ENCODE assay signal across 8 mouse cellular contexts in genomic region chr2:127483001-127483400, GRCm38 (mm10). TPM values are rescaled to one million over a fixed set of nuclear protein-coding genes. Genes with fewer than 3 reads are reported as not detected.
DNase-seq lines count a peak whose midpoint lies in the region; ATAC-seq and TF ChIP-seq lines count a peak whose summit lies in the region.

No protein-coding gene starts in this region.

- H3ac ChIP-seq in myocyte (ENCODE audit: control insufficient read depth, insufficient read length): no peak overlapping the region

- H3K9me3 ChIP-seq in heart, embryonic 16.5 days (replicated peaks; ENCODE audit: control insufficient read depth, low read length): no peaks in the 10 kb centered on the region
- no peaks in the 10 kb centered on the region for H3K9me3 ChIP-seq in limb, embryonic 13.5 days

- WGBS in cerebellum, adult 2 months: 14% methylated on average over 21 of the region's 21 CpGs
- 3% methylated on average over 21 of the region's 21 CpGs for WGBS in heart, embryonic 16.5 days
- WGBS in limb, embryonic 13.5 days: under 1% methylated on average over 21 of the region's 21 CpGs

- no peaks in the 10 kb centered on the region for H3K36me3 ChIP-seq in heart, embryonic 16.5 days (ENCODE audit: control insufficient read depth, insufficient read depth)
- no peaks in the 10 kb centered on the region for H3K36me3 ChIP-seq in limb, embryonic 13.5 days
- no peaks in the 10 kb centered on the region for H3K36me3 ChIP-seq in myocyte (ENCODE audit: control insufficient read depth, insufficient read depth)

- ATAC-seq in heart, embryonic 16.5 days (replicated peaks; ENCODE audit: extremely low read depth, insufficient read depth, low FRiP score): no peak; the same call in 1 of the 2 replicates
- ATAC-seq in limb, embryonic 13.5 days (ENCODE audit: low FRiP score, low read depth): no peak

- TF ChIP-seq CTCF in cerebellum, adult 2 months (IDR thresholded peaks at IDR 0.05; ENCODE audit: borderline replicate concordance, insufficient read depth, low read depth, low read length): no peak

- no peaks in the 10 kb centered on the region for H3K27me3 ChIP-seq in cerebellum, adult 2 months (ENCODE audit: control insufficient read depth, insufficient read depth, low read length)
- peaks cover 64% of the 10 kb centered on the region for H3K27me3 ChIP-seq in heart, embryonic 16.5 days (ENCODE audit: control insufficient read depth, insufficient read depth, low read length)
- H3K27me3 ChIP-seq in limb, embryonic 13.5 days: peaks cover 78% of the 10 kb centered on the region
- H3K27me3 ChIP-seq in myocyte (ENCODE audit: control insufficient read depth, insufficient read depth, insufficient read length): peaks cover 35% of the 10 kb centered on the region

- peak overlapping the region; percentile 81 for H3K4me2 ChIP-seq in heart, embryonic 16.5 days (ENCODE audit: low read depth, low read length)
- H3K4me2 ChIP-seq in limb, embryonic 13.5 days (replicated peaks): peak overlapping the region; percentile 97
- peak overlapping the region; percentile 95 for H3K4me2 ChIP-seq in myocyte (ENCODE audit: low read depth)

- peaks cover 21% of the 10 kb centered on the region for H3K4me1 ChIP-seq in cerebellum, adult 2 months (ENCODE audit: control insufficient read depth, insufficient read depth, low read length)
- peaks cover 27% of the 10 kb centered on the region for H3K4me1 ChIP-seq in heart, embryonic 16.5 days (ENCODE audit: control insufficient read depth, insufficient read depth, low read length)
- H3K4me1 ChIP-seq in limb, embryonic 13.5 days: peaks cover 36% of the 10 kb centered on the region

- no peak for TF ChIP-seq POLR2A in cerebellum, adult 2 months (IDR thresholded peaks at IDR 0.05; ENCODE audit: borderline replicate concordance, insufficient read depth, low read length)
- no peak for TF ChIP-seq POLR2A in myocyte (IDR thresholded peaks at IDR 0.05; ENCODE audit: insufficient read length, low read depth)

- H3K79me2 ChIP-seq in myocyte (ENCODE audit: control insufficient read depth, insufficient read depth): no peaks in the 10 kb centered on the region

- no peak overlapping the region for H3K27ac ChIP-seq in cerebellum, adult 2 months (ENCODE audit: insufficient read depth, low read length)
- H3K27ac ChIP-seq in heart, embryonic 16.5 days (ENCODE audit: low read length): no peak overlapping the region
- no peak overlapping the region for H3K27ac ChIP-seq in limb, embryonic 13.5 days

- H3K9ac ChIP-seq in heart, embryonic 16.5 days (ENCODE audit: low read length): no peak overlapping the region
- H3K9ac ChIP-seq in limb, embryonic 13.5 days: peak overlapping the region; percentile 70; the same call in 1 of the 2 replicates

- DNase-seq in cerebellum, adult 2 months: peak in 1 of 2 experiments; percentile 33
- no peak for DNase-seq in cerebellum, postnatal 14 days
- DNase-seq in embryo, embryonic 10.5 days (ENCODE audit: low spot score): peak; percentile 40
- DNase-seq in urinary bladder, postnatal 4 days (ENCODE audit: low spot score in 2 of 2): no peak
- no peak for DNase-seq in adrenal gland, postnatal 10 days

- H3K4me3 ChIP-seq in cerebellum, adult 2 months (replicated peaks; ENCODE audit: insufficient read depth, low read depth, low read length): peak overlapping the region; percentile 18
- peak overlapping the region; percentile 70 for H3K4me3 ChIP-seq in heart, embryonic 16.5 days (ENCODE audit: low read length)
- H3K4me3 ChIP-seq in limb, embryonic 13.5 days: peak overlapping the region; percentile 62
- H3K4me3 ChIP-seq in myocyte: peak overlapping the region; percentile 16

TF ChIP-seq in myocyte, 11 proteins besides CTCF, POLR2A, EP300 and RAD21:
- TF ChIP-seq MYOD1 (IDR thresholded peaks at IDR 0.05; ENCODE audit: control insufficient read depth in 1 of 3, insufficient read length in 2 of 3, low read depth in 2 of 3) (no peak), TCF12 (IDR thresholded peaks at IDR 0.05; ENCODE audit: insufficient read depth, poor library complexity, severe bottlenecking) (no peak), MYOG (IDR thresholded peaks at IDR 0.05; ENCODE audit: control insufficient read depth in 1 of 3, insufficient read depth in 1 of 3, insufficient read length in 2 of 3, low read depth in 2 of 3) (no peak), TCF3 (IDR thresholded peaks at IDR 0.05; ENCODE audit: insufficient read length, low read depth) (no peak), USF1 (IDR thresholded peaks at IDR 0.05; ENCODE audit: low read depth) (no peak), REST (IDR thresholded peaks at IDR 0.05; ENCODE audit: insufficient read depth, insufficient read length) (no peak), E2F4 (IDR thresholded peaks at IDR 0.05; ENCODE audit: insufficient read depth) (no peak), CEBPB (IDR thresholded peaks at IDR 0.05; ENCODE audit: insufficient read depth, poor library complexity, severe bottlenecking) (no peak), MAX (IDR thresholded peaks at IDR 0.05; ENCODE audit: low read depth) (no peak)
TF ChIP-seq in myocyte: peak in this region for 0.

RNA-seq across cellular contexts. Expression of gene Fahd2a, which starts 38.6 kb away (rescaled TPM):
- 42.9 and 45.7 TPM in 2 replicates for polyA plus RNA-seq in cerebellum, adult 2 months (2012; rRNA removed)
- polyA plus RNA-seq in heart, embryonic 16.5 days (2015; fragmentation: Nextera tagmentation; extraction: Ambion mirVana): 27.8 and 31.8 TPM in 2 replicates
- 22.8 and 24.9 TPM in 2 replicates for polyA plus RNA-seq in limb, embryonic 13.5 days (2015; fragmentation: Nextera tagmentation; extraction: Ambion mirVana)
- 5.9 TPM for polyA plus RNA-seq in myocyte (2012; fragmentation: generic; extraction: Trizol)
- total RNA-seq in adrenal gland, postnatal 10 days (2021): 10 to 100 TPM; 44.4 to 52.4 TPM

RNA-seq across cellular contexts. Expression of gene Kcnip3, which starts 38.9 kb away (rescaled TPM):
- polyA plus RNA-seq in cerebellum, adult 2 months (2012; rRNA removed): 81.6 and 83.9 TPM in 2 replicates
- 1.3 and 2.0 TPM in 2 replicates for polyA plus RNA-seq in heart, embryonic 16.5 days (2015; fragmentation: Nextera tagmentation; extraction: Ambion mirVana)
- 1.2 and 1.5 TPM in 2 replicates for polyA plus RNA-seq in limb, embryonic 13.5 days (2015; fragmentation: Nextera tagmentation; extraction: Ambion mirVana)
- 0.28 TPM for polyA plus RNA-seq in myocyte (2012; fragmentation: generic; extraction: Trizol)
- 1 to 10 TPM; 3.5 to 4.3 TPM for total RNA-seq in adrenal gland, postnatal 10 days (2021)

RNA-seq across cellular contexts. Expression of gene Gpat2, which starts 58.0 kb away (rescaled TPM):
- polyA plus RNA-seq in cerebellum, adult 2 months (2012; rRNA removed): 0.36 and 0.38 TPM in 2 replicates
- polyA plus RNA-seq in heart, embryonic 16.5 days (2015; fragmentation: Nextera tagmentation; extraction: Ambion mirVana): 0.35 and 0.44 TPM in 2 replicates
- polyA plus RNA-seq in limb, embryonic 13.5 days (2015; fragmentation: Nextera tagmentation; extraction: Ambion mirVana): 0.14 and 0.32 TPM in 2 replicates
- not detected for polyA plus RNA-seq in myocyte (2012; fragmentation: generic; extraction: Trizol)
- total RNA-seq in adrenal gland, postnatal 10 days (2021): under 1 TPM; 0.48 to 0.58 TPM

RNA-seq across cellular contexts. Expression of gene Prom2, which starts 58.3 kb away (rescaled TPM):
- polyA plus RNA-seq in cerebellum, adult 2 months (2012; rRNA removed): 3.3 and 4.1 TPM in 2 replicates
- 0.21 and 0.34 TPM in 2 replicates for polyA plus RNA-seq in heart, embryonic 16.5 days (2015; fragmentation: Nextera tagmentation; extraction: Ambion mirVana)
- 1.8 and 2.3 TPM in 2 replicates for polyA plus RNA-seq in limb, embryonic 13.5 days (2015; fragmentation: Nextera tagmentation; extraction: Ambion mirVana)
- polyA plus RNA-seq in myocyte (2012; fragmentation: generic; extraction: Trizol): not detected
- total RNA-seq in adrenal gland, postnatal 10 days (2021): under 1 TPM; 0.09 to 0.12 TPM

Comparison
In these comparisons a context has a peak if more than half of its experiments do, and no peak if none do; other contexts are left out.
1. H3K4me3 ChIP-seq: peak in every context shown above with its lines; median percentile 70 in heart, embryonic 16.5 days; 62 in limb, embryonic 13.5 days; 18 in cerebellum, adult 2 months; 16 in myocyte.
2. RNA of gene Kcnip3, which starts 38.9 kb away (polyA plus RNA-seq): 81.6 to 83.9 TPM in cerebellum, adult 2 months; 1.3 to 2.0 TPM in heart, embryonic 16.5 days, 1.2 to 1.5 TPM in limb, embryonic 13.5 days and 0.28 TPM in myocyte (single experiment); every median in the first group is over 10 times any median in the second.
3. Peak in every context shown above with its lines, with median percentiles within 50 percentile points of each other: H3K4me2 ChIP-seq.